10 mouse cellular contexts compared by ENCODE assay signal in genomic region chr15:3580216-3580615, GRCm38 (mm10). TPM values are rescaled to one million over a fixed set of nuclear protein-coding genes. Genes with fewer than 3 reads are reported as not detected.
A peak's percentile ranks its signal among the peaks of the same experiment; 100 is the strongest.
DNase-seq lines count a peak whose midpoint lies in the region; ATAC-seq and TF ChIP-seq lines count a peak whose summit lies in the region.
"Had no signal": no experiment of that assay in that cellular context is flagged by ENCODE, and none has a peak within 500 bp of the region (broad histone marks: within the 10 kb centered on the region; RNA-seq: fewer than 3 reads in every experiment).

No protein-coding gene starts in this region.

- no peaks in the 10 kb centered on the region for H3K27me3 ChIP-seq in heart, embryonic 11.5 days (ENCODE audit: control insufficient read depth, insufficient read depth, low read length)
- H3K27me3 ChIP-seq in limb, embryonic 14.5 days (ENCODE audit: control insufficient read depth, insufficient read depth, low read length), result no peaks in the 10 kb centered on the region
- no peaks in the 10 kb centered on the region for H3K27me3 ChIP-seq in stomach, embryonic 16.5 days (ENCODE audit: control insufficient read depth, insufficient read depth, low read length)
- H3K27me3 ChIP-seq: forebrain, embryonic 12.5 days had no signal

- peaks cover 18% of the 10 kb centered on the region; the same call in 1 of the 2 replicates for H3K4me1 ChIP-seq in heart, embryonic 11.5 days (ENCODE audit: control insufficient read depth, insufficient read depth, low read length)
- peaks cover 16% of the 10 kb centered on the region for H3K4me1 ChIP-seq in limb, embryonic 14.5 days (ENCODE audit: control insufficient read depth, insufficient read depth, low read length)
- peaks cover 20% of the 10 kb centered on the region for H3K4me1 ChIP-seq in stomach, embryonic 16.5 days (ENCODE audit: control insufficient read depth, insufficient read depth, low read length)

- peak overlapping the region; percentile 25; the same call in 1 of the 2 replicates for H3K4me2 ChIP-seq in heart, embryonic 11.5 days
- H3K4me2 ChIP-seq in limb, embryonic 14.5 days (replicated peaks; ENCODE audit: low read depth, low read length, severe bottlenecking), result peak overlapping the region; percentile 48
- H3K4me2 ChIP-seq in stomach, embryonic 16.5 days (ENCODE audit: low read depth, low read length), result peak overlapping the region; percentile 65
- H3K4me2 ChIP-seq: forebrain, embryonic 12.5 days had no signal

- WGBS in heart, embryonic 11.5 days (ENCODE audit: insufficient replicate concordance), result 65% methylated on average over 2 of the region's 2 CpGs
- 14% methylated on average over 2 of the region's 2 CpGs for WGBS in limb, embryonic 14.5 days
- 13% methylated on average over 2 of the region's 2 CpGs for WGBS in stomach, embryonic 16.5 days

- DNase-seq in heart, adult 9 months (ENCODE audit: low spot score in 2 of 2), result no peak
- DNase-seq in ovary, postnatal 14 days (ENCODE audit: low spot score), result peak; percentile 2
- DNase-seq in ovary, adult 18-20 months (ENCODE audit: low spot score), result no peak
- peak; percentile 54 for DNase-seq in limb, embryonic 14.5 days (ENCODE audit: low spot score)
- DNase-seq in thymus, postnatal 4 days, result no peak
- DNase-seq in embryo, embryonic 9.5 days (ENCODE audit: extremely low spot score), result no peak
- DNase-seq: spleen, adult 18-20 months had no signal

- H3K36me3 ChIP-seq in heart, embryonic 11.5 days (ENCODE audit: control insufficient read depth, insufficient read depth, low read length), result no peaks in the 10 kb centered on the region
- no peaks in the 10 kb centered on the region for H3K36me3 ChIP-seq in limb, embryonic 14.5 days (ENCODE audit: control insufficient read depth, insufficient read depth, low read length)
- H3K36me3 ChIP-seq in stomach, embryonic 16.5 days (ENCODE audit: control insufficient read depth, insufficient read depth, low read length), result no peaks in the 10 kb centered on the region
- H3K36me3 ChIP-seq: forebrain, embryonic 12.5 days had no signal

- H3K27ac ChIP-seq in heart, embryonic 11.5 days (ENCODE audit: low read depth, low read length), result no peak overlapping the region
- no peak overlapping the region for H3K27ac ChIP-seq in limb, embryonic 14.5 days (replicated peaks; ENCODE audit: low read depth, low read length)
- peak overlapping the region; percentile 79 for H3K27ac ChIP-seq in stomach, embryonic 16.5 days (ENCODE audit: low read length)
- H3K27ac ChIP-seq: forebrain, embryonic 12.5 days had no signal

- TF ChIP-seq POLR2A in limb, embryonic 14.5 days (IDR thresholded peaks at IDR 0.05; ENCODE audit: borderline replicate concordance, extremely low read depth, insufficient read depth, insufficient read length), result no peak

- no peak overlapping the region for H3K4me3 ChIP-seq in heart, embryonic 11.5 days (ENCODE audit: low read depth, low read length)
- H3K4me3 ChIP-seq in limb, embryonic 14.5 days (replicated peaks; ENCODE audit: low read length), result peak overlapping the region; percentile 26
- peak overlapping the region; percentile 45 for H3K4me3 ChIP-seq in stomach, embryonic 16.5 days (replicated peaks; ENCODE audit: low read length)
- H3K4me3 ChIP-seq: forebrain, embryonic 12.5 days had no signal

- H3K9ac ChIP-seq in heart, embryonic 11.5 days (ENCODE audit: low read depth, low read length), result no peak overlapping the region
- H3K9ac ChIP-seq in limb, embryonic 14.5 days (ENCODE audit: low read depth, low read length, severe bottlenecking), result no peak overlapping the region
- no peak overlapping the region for H3K9ac ChIP-seq in stomach, embryonic 16.5 days (ENCODE audit: low read length)
- H3K9ac ChIP-seq: forebrain, embryonic 12.5 days had no signal

- ATAC-seq in heart, embryonic 11.5 days (replicated peaks; ENCODE audit: insufficient number of reproducible peaks, low FRiP score, low TSS enrichment), result no peak
- ATAC-seq in limb, embryonic 14.5 days (ENCODE audit: low FRiP score, low read depth), result no peak
- peak; percentile 65 for ATAC-seq in stomach, embryonic 16.5 days (ENCODE audit: insufficient read depth, low FRiP score)

- H3K9me3 ChIP-seq in heart, embryonic 11.5 days (replicated peaks; ENCODE audit: control insufficient read depth, low read length), result no peaks in the 10 kb centered on the region
- H3K9me3 ChIP-seq in limb, embryonic 14.5 days (ENCODE audit: control insufficient read depth, low read length), result no peaks in the 10 kb centered on the region
- H3K9me3 ChIP-seq in stomach, embryonic 16.5 days (replicated peaks; ENCODE audit: control insufficient read depth, low read length), result no peaks in the 10 kb centered on the region
- H3K9me3 ChIP-seq: forebrain, embryonic 12.5 days had no signal

RNA-seq across cellular contexts. Expression of gene Ghr, which starts 3.1 kb away (rescaled TPM):
- 53.8 and 56.5 TPM in 2 replicates for polyA plus RNA-seq in heart, embryonic 11.5 days (2014; fragmentation: Nextera tagmentation; extraction: Ambion mirVana)
- polyA plus RNA-seq in limb, embryonic 14.5 days (2012; rRNA removed), result 46.5 and 49.7 TPM in 2 replicates
- polyA plus RNA-seq in limb, embryonic 14.5 days (2014; fragmentation: Nextera tagmentation; extraction: Ambion mirVana), result 92.9 and 97.6 TPM in 2 replicates
- polyA plus RNA-seq in stomach, embryonic 16.5 days (2015; fragmentation: Nextera tagmentation; extraction: Ambion mirVana), result 111 and 125 TPM in 2 replicates

Comparison
In these comparisons a context has a peak if more than half of its experiments do, and no peak if none do; other contexts are left out.
1. DNase-seq: peak in ovary, postnatal 14 days (single experiment) and limb, embryonic 14.5 days (single experiment); none in heart, adult 9 months (0 of 2), ovary, adult 18-20 months (single experiment), thymus, postnatal 4 days (single experiment) and embryo, embryonic 9.5 days (single experiment).
2. Peak in every context shown above with its lines, with median percentiles within 50 percentile points of each other: H3K4me2 ChIP-seq.